Mouse (Mus musculus) stomach, postnatal 0 days (tissue): ENCODE data around the gene Celf3.

Experiments
- CTCF ChIP-seq: IDR thresholded peaks from 2 replicates; pipeline ENCODE4 v1.5.1; 2016; ENCODE audit warnings: antibody characterized with exemption, low read depth, mild to moderate bottlenecking, moderate library complexity
- EP300 ChIP-seq: optimal IDR thresholded peaks from 2 replicates; pipeline ENCODE3; 2016; ENCODE audit warnings: antibody characterized with exemption

DNA sequence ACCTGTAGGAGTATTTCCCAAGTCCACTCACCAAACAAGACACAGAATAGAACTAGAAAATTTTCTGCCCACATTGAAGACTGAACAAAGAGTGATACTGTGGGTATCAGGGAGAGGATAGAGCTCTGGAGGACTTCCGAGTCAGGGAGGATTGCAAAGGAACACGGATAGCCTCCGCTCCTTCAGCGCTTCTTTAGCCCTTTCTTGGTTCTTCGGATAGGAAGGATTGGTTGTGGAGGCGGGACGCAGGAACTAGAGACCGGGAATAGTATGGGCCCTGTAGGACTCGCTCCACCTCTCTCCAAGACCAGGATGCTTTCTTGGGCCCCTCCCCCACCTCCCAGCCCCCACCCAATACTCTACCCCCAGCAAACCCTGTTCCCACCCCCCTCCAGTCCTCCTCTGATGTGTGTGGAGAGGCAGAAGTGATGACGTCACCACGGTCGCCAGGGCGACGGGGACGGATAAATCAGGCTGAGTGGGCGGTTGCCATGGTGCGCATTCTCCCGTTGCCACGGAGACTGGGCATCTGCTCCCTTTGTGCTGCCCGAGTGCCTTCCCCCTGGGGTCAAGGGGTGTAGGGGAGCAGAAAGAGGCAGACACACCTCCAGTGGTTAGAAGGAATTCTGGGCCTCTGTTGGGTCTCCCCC, 5.8 kb downstream of the Celf3 start:
- no peak for TF ChIP-seq CTCF
- TF ChIP-seq EP300 = no peak
